Mouse (Mus musculus) intestine, embryonic 15.5 days (tissue): ENCODE measurements at regions not wholly inside any gene's neighbourhood (a gene's known extent, or its start where the extent isn't known, plus 50 kb on each side); places are given as distances from the start of the nearest gene placed in this dataset.

Experiments used
- ATAC-seq: fragments of 200-750 bp; cut with Nextera tagmentation; 2 replicates; pipeline ENCODE4 v1.8.0; 2017; ENCODE audit warnings: moderate TSS enrichment, moderate library complexity
- H3K27ac ChIP-seq: fragments of 300-500 bp; sonication (generic); 2 replicates; pipeline ENCODE4 v1.5.1; 2015; ENCODE audit warnings: mild to moderate bottlenecking, inconsistent platforms
- H3K27me3 ChIP-seq: fragments of 300-500 bp; sonication (generic); replicated peaks from 2 replicates; pipeline ENCODE4 v1.6.1; 2015; ENCODE audit warnings: inconsistent platforms
- H3K36me3 ChIP-seq: fragments of 300-500 bp; sonication (generic); 2 replicates; pipeline ENCODE4 v1.6.1; 2015; ENCODE audit warnings: inconsistent platforms
- H3K4me1 ChIP-seq: fragments of 300-500 bp; sonication (generic); replicated peaks from 2 replicates; pipeline ENCODE4 v1.6.1; 2015; ENCODE audit warnings: inconsistent platforms
- H3K4me2 ChIP-seq: fragments of 300-500 bp; sonication (generic); replicated peaks from 2 replicates; pipeline ENCODE4 v1.6.1; 2015; ENCODE audit warnings: mild to moderate bottlenecking, inconsistent platforms
- H3K4me3 ChIP-seq: fragments of 300-500 bp; sonication (generic); replicated peaks from 2 replicates; pipeline ENCODE4 v1.5.1; 2015; ENCODE audit warnings: inconsistent platforms
- H3K9ac ChIP-seq: fragments of 300-500 bp; sonication (generic); 2 replicates; pipeline ENCODE4 v1.6.1; 2015; ENCODE audit warnings: inconsistent platforms
- H3K9me3 ChIP-seq: fragments of 300-500 bp; sonication (generic); 2 replicates; pipeline ENCODE4 v1.6.1; 2016; ENCODE audit warnings: inconsistent platforms
- WGBS: fragments of 180-500 bp; shearing (Covaris S2); methylation state at CpG from one replicate; pipeline ENCODE4 v1.1.7; 2015; 5-methylcytosine and 5-hydroxymethylcytosine counted together

GRCm38 (mm10) chr17:54662558-54663245 is 363.9 kb upstream of the Slc5a7 start:
- Histone ChIP-seq H3K4me3 (no peak overlapping the region), H3K4me2 (no peak overlapping the region), H3K27me3 (no peaks in the 10 kb centered on the region), H3K36me3 (no peaks in the 10 kb centered on the region), H3K27ac (no peak overlapping the region), H3K9ac (no peak overlapping the region), H3K9me3 (no peaks in the 10 kb centered on the region), H3K4me1 (no peaks in the 10 kb centered on the region)
- 54% methylated on average over 2 of the region's 2 CpGs for WGBS
- ATAC-seq: peak; percentile 89

GRCm38 (mm10) chr17:54656553-54656952 is 357.7 kb upstream of the Slc5a7 start:
- Histone ChIP-seq H3K36me3 (no peaks in the 10 kb centered on the region), H3K9ac (no peak overlapping the region), H3K4me2 (no peak overlapping the region), H3K4me3 (no peak overlapping the region), H3K27ac (no peak overlapping the region), H3K9me3 (no peaks in the 10 kb centered on the region), H3K4me1 (no peaks in the 10 kb centered on the region), H3K27me3 (no peaks in the 10 kb centered on the region)
- ATAC-seq: no peak
